Mouse (Mus musculus): ENCODE measurements around the gene Clmn. TPM values are rescaled to one million over a fixed set of nuclear protein-coding genes. Genes with fewer than 3 reads are reported as not detected.

The Clmn gene
- polyA plus RNA-seq, 1 experiment from 2014 or later = 0.65 TPM

- no peak for DNase-seq (ENCODE audit: low spot score)
Measured at GRCm38 (mm10) chr12:104880367-104880766, 15.5 kb upstream of the Clmn start.

GRCm38 (mm10) chr12:104879577-104879989, 14.7 kb upstream of the Clmn start:
- DNase-seq (ENCODE audit: low spot score) = no peak

GRCm38 (mm10) chr12:104876053-104876452, 11.2 kb upstream of the Clmn start:
- DNase-seq (ENCODE audit: low spot score) = no peak

DNA sequence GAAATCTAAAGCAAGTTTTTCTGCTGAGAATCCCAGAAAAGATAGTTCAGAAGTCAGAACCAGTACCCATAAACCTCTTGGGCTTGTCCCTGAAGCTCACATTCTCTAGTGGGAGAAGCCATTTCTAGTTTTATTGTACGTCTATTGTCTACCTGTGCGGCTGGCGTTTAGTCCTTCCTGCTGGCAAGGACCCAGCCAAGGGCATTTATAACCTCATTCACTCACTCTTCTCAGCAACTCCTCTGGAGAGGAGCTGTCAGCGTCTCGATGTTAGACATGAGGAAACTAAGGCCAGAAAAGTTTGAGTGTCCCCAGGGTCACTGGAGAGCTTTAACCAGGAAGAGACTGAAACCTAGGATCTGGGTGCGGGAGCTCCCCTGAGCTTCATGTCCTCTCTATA, 7.1 kb upstream of the Clmn start:
- no peak for DNase-seq (ENCODE audit: low spot score)

- no peak for DNase-seq (ENCODE audit: low spot score)
Measured at GRCm38 (mm10) chr12:104869737-104870136, 4.9 kb upstream of the Clmn start.

- DNase-seq (ENCODE audit: low spot score) = no peak
Measured at GRCm38 (mm10) chr12:104868430-104868829, 3.6 kb upstream of the Clmn start.

GRCm38 (mm10) chr12:104867851-104868250, 3.0 kb upstream of the Clmn start:
- DNase-seq (ENCODE audit: low spot score) = no peak

- no peak for DNase-seq (ENCODE audit: low spot score)
Measured at GRCm38 (mm10) chr12:104865166-104865535, 275 bp upstream of the Clmn start.

DNA sequence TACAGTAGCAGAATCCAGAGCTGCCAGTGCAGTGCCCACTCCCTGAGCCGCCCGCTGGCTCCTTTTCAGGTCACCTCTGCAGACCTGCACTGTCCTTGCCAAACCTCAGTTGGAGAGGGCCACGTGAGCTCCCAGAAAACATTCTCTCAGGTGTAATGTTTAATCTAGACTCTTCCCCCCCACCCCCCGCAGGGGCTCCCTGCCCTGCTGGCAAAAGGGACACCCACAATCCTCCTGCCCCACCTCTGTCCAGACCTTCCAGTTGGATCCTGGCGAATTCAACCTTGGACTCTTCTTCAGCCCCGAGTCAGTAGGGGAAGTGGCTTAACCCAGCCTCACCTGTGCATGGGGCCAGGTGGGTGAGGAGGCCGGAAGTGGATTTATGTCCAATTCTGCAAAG, 1.2 kb downstream of the Clmn start:
- DNase-seq (ENCODE audit: low spot score) = no peak

GRCm38 (mm10) chr12:104859140-104859539, 5.7 kb downstream of the Clmn start:
- DNase-seq (ENCODE audit: low spot score) = no peak

GRCm38 (mm10) chr12:104858732-104859131, 6.1 kb downstream of the Clmn start:
- DNase-seq (ENCODE audit: low spot score) = no peak

DNA sequence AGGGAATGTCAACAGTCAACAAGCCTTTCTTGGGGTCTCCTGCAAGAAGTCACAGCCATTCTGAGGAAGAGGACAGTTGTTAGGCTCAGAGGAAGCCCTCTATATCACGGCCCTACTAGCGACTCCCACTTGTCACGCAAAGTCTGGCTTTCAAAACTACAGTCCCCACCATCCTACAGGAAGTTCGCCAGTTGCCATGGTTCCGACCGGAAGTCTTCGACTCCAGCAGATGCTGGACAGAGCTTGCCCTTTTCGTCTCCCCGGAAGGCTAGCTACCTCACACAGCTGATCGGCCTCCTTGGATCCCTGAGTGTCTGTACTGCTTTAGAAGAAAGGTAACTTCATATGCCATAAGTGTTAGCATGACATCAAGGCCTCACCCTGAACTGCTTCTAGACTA, 7.3 kb downstream of the Clmn start:
- DNase-seq (ENCODE audit: low spot score) = no peak

DNA sequence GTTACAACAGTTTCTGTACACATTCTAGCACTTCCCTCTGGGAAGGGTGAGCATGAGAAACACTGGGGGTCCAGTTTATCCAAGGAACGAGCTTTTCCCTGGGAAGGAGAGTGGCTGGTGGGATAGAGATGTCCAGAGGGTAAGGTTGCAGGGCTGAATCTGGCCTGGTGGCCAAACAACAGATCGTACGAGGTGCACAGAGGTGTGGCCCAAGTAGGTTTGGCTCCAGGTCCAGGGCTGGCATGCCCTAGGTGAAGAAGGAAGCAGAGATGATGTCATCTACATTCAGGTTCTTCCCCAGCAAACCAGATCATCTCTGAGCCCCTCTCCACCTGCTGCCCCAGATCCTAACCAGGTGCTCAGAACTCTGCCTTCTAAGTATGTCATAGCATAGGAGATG, 8.3 kb downstream of the Clmn start:
- DNase-seq (ENCODE audit: low spot score) = no peak

DNA sequence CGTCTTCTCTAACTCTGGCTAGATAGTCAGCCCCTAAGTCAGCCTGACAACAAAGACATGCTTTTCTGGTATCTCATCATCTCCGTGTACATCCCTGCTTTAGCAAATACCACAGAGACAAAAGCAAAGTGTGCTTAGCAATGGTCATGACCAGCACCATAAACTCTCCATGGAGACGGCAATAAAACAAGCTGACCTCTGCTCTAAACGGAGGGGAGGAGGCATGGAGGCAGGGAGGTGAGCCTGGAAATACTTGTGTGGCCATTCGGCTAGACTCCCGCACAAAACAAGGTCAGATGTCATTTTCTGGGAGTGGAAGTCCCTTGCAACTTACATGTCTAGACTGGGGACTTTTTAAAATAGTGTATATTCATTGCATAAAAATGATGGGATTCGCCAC, 9.3 kb downstream of the Clmn start:
- DNase-seq (ENCODE audit: low spot score) = no peak

DNA sequence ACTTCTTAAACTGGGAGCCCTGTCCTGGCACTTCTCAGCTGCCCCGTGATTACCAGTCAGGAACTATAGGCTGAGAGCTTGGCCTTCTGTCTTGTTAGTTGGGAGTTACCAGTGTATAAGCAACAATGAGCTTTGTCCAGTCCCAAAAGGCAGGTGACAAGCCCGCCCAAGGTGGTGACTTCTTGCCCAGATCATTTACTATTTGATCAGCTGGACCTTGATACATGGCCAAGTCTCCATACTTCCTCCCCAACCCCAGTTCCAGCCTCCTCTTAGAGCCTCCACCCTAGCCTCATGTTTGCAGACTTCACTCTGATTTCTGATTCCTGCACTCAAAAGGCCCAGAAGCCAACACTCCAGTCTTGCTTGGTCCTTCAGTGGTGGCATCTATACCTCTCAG, 10.1 kb downstream of the Clmn start:
- DNase-seq (ENCODE audit: low spot score) = no peak

GRCm38 (mm10) chr12:104853374-104853773, 11.5 kb downstream of the Clmn start:
- DNase-seq (ENCODE audit: low spot score) = no peak

GRCm38 (mm10) chr12:104851711-104852508, 13.0 kb downstream of the Clmn start:
- no peak for DNase-seq (ENCODE audit: low spot score)

DNA sequence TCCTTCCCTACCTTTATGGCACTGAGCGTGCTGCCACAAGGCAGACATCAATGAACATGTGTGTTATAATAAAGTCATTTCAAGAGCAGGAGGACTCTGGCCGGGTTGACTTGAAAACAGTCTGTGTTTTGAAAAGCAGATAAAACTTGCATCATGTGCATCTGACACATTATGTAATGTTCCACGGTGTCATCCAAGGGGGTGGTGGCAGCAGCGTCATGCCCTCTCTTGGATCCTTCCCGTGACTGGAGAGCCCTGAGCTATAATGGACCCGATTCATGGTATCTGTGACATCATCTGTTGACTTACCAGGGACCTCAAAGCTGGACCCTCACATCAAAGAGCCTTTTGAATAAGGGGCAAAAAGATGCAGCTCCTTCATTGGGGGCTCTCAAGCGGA, 14.8 kb downstream of the Clmn start:
- no peak for DNase-seq (ENCODE audit: low spot score)

GRCm38 (mm10) chr12:104848667-104849066, 16.2 kb downstream of the Clmn start:
- no peak for DNase-seq (ENCODE audit: low spot score)

DNA sequence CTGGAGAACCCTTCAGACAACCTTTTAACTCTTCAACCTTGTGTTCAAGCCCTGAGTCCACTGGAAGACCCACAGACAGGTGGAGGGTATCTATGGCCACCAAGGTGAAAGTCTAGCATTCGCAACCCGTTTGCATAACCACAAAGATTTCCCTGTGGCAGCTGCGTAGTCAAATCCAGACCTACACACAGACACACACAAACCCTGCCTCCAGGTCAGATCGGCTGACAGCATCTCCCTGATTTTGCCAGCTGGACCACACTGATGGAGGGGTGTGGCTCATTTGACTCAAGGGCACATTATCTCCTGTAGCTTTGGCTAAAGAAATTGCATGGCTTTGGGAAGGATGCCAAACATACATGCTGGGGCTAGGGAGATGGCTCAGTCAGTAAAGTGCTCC, 17.6 kb downstream of the Clmn start:
- no peak for DNase-seq (ENCODE audit: low spot score)

- DNase-seq (ENCODE audit: low spot score) = no peak
Measured at GRCm38 (mm10) chr12:104845707-104846106, 19.2 kb downstream of the Clmn start.

DNA sequence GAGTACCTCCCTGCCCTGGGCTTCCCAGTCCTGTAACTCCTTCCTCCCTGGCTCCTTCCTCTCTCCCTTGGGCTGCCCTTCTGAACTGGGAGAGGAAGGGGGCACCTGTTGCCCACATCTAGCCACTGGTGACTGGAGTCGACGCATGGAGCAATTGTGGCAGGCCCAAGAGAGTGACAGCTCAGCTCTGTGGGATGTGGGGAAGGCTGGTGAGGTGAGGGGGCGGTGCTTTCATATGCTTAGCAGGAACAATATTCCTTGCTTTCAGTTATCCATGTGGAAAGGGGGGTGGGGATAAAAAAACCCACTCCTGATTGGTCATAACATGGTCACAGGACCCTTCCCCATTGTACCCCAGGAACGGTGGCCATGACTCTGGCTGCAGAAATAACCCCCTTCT, 19.9 kb downstream of the Clmn start:
- DNase-seq (ENCODE audit: low spot score) = no peak

- no peak for DNase-seq (ENCODE audit: low spot score)
Measured at GRCm38 (mm10) chr12:104844279-104844678, 20.6 kb downstream of the Clmn start.

DNA sequence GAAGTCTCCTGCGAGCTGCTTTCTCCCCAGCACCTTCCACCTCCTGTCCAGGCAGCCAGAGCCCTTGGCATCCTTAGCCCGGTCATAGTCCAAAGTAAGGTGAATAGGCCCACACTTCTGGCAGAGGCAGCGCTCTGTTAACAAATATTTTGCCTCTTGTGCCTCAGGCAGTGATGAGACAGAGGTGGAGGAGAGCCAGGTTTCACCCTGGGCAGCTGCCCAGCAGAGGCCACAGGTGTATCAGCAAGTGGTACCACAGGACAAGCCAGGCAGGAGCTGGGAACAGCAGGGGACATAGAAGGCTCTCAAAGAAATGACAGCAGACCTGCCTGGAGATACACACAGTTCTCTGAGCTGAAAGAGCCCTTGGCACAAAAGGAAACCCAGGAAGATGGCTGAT, 23.6 kb downstream of the Clmn start:
- no peak for DNase-seq (ENCODE audit: low spot score)
